Mouse (Mus musculus): ENCODE data around the gene Acaa1a.
"Not testable (repeated sequence)": the region's sequence is repeated elsewhere in the genome, so short reads cannot be mapped to it uniquely, and the experiment has no call there.

The Acaa1a gene

DNA sequence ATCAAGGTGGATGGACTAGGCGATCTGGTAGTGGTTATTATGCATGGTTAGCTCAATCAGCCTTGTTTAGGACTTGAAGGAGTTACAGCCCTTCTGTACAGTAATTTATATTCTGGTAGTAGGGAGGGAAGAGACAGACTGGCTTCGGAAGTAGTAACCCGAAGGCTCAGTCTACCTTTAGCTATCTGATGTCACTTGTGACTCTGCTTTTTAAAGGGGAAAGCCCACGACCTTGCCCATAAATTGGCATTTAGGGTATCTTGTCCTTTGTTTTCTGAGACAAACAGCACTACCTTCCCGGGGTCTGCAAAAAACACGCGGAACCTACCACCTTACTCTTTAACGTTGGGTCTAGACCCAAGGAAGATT, 720 bp downstream of the Acaa1a start:
- DNase-seq, result no peak

DNA sequence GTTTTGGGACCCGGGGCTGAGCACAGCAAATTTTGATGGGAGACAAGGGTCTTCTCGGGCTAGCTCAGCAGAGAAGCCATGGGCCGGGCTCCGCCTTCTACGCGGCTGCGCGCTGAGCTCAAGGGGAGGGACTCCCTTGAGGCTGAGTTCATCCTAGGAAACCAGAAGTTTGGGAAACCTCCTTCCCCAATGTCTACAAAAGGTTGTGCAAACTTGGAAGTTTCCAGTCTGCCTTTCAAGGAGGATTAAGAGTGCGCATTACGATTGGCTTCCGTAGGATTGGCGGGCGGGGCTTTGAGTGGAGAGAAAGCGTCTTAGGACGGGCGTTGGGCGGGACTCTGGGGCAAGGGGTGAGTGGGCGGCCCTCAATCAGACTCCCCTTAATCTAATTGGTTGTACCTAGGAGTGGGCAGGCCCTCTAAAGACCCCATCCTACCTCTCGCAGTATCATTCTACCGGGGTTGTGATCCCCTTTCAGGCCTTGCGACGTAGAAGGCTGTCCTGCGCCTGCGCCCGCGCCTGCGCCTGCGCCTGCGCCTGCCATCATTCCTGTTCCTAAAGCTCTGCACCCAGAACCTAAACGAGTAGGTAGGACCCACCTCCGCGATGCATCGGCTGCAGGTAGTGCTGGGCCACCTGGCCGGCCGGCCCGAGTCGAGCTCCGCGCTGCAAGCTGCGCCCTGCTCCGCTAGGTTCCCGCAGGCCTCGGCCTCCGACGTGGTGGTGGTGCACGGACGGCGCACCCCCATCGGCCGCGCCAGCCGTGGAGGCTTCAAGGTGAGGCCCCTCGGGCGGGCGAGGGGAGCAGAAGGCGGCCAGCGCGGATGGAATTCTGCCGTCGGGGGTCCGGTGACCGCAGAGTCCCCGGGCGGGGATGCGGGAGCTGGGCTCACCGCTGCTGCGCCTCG, 1.7 kb downstream of the Acaa1a start, which contains the start of gene Myd88:
Gene Myd88 (minus strand): TSS at position 503 of the 908 bp plus-strand sequence.
- peak; percentile 87 to 93 for DNase-seq

DNA sequence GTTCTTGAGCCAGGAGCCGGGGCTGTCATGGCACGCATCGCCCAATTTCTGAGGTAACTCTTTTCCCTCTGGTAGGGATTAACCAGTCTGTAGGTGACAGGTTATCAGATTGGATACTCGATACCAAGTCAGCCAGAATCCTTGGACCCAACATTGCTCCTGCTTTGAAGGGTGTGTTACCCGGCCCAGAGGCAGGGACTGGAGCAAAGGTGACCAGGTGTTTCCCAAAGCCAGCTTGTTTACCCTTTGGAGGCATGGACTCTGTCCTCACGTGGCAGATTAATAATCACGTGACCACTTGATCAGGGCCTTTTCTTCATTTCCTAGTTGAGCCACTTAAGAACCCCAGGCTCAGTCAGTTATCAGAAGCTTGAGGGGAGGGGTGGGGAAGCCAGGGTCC, 3.3 kb downstream of the Acaa1a start:
- no peak for DNase-seq

DNA sequence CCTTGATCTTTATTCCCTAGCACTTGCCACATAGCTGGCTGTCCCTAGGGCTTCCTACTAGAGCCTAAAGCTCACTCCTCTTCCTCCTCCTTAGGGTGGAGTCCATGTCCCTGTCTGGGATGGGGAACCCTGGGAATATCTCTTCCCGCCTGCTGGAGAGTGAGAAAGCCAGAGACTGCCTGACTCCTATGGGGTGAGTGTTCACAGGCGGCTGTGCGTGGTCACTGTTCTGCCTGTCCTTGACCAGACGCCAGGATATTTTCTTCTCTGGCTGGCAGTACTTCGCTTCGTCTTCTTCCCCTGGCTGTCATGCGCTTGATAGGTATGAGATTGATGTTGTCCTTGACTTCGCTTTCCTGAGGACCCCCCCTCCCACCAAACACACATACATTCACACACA, 6.9 kb downstream of the Acaa1a start:
- DNase-seq, result no peak

DNA sequence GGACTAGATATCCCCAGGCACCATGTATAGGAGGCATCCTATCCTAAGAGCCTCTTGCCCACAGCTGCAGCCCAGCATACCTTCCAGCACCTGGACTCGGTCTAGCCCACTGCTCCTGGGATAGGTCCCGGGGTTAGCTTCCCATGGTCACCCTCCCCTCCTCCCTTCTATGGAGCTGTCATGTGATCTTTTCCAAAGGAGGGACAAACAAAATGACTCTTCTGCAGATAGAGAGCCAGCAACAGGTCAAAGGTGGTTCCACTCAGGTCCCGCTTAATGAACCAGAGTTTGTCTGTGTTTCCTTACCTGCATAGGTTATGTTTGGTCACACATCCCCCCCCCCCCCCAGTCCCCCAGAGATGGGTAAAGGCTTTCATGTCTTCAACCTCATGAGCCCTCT, 11.1 kb downstream of the Acaa1a start:
- no peak for DNase-seq

DNA sequence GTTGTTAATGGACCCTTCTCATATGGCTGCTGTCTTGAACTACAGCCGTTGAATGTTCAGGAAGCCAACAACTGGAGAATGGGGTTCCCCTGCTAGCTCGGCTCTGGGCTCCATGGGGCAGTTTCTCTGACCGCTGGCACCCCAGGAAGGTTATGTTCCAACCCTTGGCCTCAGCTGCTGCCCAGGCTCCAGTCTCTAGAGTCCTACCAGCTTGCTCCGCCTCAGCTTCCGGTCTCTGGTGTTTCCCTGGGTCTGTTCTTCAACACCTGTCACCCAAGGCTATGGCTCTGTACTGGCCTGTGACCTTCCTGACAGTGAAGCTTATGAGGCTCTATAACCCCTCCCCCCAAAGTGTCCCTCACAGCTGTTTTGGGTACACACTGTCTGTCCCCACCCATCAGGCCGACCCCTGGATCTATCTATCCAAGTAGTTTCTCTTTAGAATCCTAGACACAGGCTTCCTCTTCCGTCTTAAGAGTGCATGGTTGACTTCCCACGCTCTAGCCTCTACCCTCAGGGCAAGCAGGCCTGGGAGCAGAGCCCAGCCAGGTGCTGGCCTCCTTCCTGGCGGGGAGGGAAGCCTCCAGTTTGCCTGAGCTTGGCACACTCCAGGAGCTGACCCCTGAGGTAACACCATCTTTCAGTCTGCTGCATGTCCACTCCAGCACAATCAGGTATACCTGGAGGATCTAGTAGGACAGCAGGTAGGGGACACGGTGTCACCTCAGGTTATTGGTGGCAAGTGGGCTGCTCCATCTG, 11.7 kb downstream of the Acaa1a start:
- DNase-seq, result no peak

DNA sequence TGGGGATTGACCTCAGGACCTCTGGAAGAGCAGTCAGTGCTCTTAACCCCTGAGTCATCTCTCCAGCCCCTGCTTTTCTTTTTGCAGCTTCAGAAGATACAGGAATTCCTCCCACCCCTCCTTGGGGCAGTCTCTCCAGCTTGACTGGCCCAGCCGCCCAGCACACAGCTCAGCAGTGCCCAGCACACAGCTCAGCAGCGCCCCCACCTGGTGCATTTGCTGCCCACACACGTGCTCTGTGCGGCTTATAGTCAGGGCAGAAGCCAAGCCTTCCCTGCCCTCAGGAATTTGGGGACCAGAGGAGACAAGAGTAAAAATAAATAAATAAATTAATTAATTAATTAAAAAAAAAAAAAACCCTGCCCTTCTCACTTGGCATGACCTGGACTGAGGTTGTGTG, 12.6 kb downstream of the Acaa1a start:
- peak; percentile 86 to 92 for DNase-seq

DNA sequence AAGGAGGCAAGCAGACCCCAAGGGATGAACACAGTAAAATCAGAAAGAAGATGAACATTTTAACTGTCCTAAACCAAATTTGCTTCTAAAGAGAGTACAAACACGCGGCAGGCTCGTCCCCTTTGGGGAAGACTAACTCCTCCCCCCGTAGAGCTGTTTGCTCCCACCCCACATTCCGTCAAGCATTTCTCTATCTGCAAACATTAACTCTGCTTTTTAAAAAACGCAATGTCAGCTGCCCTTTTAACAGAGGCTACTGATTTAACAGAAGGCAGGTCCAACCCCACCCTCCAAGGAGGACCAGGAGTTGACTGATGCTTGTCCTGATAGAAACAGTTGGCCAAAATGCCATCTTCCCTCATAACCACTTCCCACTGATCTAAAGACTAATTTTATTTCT, 14.4 kb downstream of the Acaa1a start:
- DNase-seq, result no peak

DNA sequence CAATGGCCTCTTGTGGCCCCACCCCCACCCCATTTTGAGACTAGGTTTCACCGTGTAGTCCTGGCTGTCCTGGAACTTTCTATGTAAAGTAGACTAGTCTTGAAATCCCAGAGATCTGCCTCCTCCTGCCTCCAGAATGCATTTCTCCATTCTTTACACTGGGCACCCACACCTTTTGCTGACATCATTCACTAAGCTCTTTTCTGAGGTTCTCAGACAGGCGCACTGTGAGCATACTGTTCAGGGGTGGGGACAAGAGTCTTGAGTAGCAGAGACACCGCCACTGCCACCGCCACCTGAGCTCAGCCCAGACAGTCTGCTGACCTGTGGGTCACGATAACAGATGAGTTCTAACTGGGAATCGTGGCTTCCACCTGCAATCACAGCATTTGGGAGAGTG, 16.5 kb downstream of the Acaa1a start:
- DNase-seq, result no peak

DNA sequence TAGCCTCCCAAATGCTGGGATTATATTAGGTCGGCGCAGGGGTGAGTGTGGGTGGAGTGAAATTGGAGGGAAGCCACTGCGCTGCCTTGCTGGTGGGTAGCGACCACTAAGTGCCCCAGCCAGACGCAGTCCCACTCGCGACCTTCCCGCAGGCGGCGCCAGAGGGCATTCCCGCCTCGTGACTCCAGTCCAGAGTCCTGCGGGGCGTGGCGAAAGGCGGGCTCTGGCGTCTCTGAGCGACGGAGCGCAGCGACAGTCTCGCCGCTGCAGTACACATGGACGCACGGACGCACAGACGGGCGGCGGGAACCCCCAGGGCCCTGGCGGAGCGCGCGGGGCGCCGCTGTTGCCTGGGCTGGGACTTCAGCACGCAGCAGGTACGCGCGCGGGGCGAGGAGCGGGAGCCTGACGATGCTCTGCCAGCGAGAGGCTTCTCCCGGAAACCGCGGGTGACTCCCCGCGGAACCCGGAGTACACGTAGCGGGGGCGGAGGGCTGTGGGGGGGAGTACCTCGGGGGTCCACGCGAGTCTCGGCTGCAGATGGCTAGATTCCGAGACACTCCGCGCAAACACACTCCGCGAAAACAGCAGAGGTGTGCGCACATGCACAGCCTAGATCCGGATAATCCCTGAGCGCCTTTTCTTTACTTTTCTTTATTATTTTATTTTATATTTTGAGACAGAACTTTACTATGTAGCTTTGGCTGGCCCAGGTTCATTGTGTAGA, 18.0 kb downstream of the Acaa1a start, which contains the start of gene Xylb:
Gene Xylb (plus strand): TSS at position 51 of the 727 bp plus-strand sequence.
- peak; percentile 97 to 98 for DNase-seq

DNA sequence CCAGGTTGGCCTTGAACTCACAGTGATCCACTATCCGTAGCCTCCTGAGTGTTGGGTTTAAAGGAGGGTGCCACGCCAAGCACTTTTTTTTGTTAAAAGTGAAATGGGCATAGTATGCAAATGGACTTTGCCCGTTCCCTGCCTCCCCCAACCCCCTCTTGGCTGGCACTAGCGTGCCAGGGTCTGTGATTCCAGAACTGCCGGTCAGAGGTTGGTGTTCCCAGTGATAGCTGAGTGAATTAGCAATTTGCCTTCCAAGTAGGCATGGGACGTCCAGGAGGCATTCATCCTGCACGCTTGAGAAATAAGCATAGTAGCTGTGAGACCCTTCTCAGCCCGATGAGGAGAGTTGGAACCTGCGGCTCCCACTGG, 18.6 kb downstream of the Acaa1a start:
- peak in 1 of 2 experiments; percentile 29 for DNase-seq

DNA sequence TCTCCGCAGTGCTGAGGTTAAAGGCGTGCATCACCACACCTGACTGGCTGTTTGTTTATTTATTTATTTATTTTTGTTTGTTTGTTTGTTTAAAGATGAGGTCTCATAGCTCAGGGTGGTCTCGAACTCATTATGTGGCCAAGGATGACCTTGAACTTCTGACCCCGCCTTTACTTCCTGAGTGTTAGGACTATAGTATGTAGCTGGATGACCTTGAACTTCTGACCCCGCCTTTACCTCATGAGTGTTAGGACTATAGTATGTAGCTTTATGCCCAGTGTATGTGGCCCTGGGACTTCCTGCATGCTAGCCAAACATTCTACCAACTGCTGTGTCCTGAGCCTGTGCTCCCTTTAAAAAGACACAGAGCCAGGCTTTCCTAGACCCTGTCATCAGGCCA, 21.9 kb downstream of the Acaa1a start:
- DNase-seq, result no peak

DNA sequence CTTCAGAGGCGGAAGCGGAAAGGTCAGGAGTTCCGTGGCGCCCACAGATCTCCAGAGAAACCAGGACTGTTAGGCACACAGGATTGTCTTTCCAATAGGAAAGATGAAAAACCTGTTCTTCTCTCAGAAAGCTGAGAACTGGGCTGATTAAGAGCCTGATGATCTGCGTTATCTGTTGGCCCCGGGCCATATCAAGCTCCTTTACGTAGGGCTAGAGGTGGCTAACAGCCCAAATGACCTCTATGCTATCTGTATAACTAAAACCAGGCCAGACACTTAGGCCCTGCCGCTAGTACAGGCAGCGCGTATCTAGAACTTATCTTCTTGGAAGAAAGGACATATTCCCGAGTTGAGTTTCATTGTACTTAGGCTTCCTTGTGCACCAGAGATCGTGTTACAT, 23.8 kb downstream of the Acaa1a start:
- DNase-seq, result no peak

DNA sequence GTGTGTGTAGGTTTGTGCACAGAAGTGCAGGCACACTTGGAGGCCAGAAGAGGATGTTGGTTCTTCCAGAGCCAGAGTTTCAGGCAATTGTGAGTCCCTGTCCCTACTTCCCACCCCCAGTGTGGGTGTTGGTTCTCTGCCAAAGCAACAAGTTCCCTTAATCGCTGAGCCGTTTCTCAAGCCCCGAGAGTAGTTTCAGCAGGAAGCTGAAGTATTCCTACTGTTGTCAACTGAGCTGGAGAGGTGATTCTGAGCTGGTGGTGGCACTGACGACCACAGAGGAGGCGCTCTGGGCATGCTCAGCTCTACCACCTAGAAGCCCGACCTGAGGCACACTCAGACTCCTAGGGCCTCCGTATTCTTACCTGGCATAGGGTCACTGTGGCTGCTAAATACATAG, 25.8 kb downstream of the Acaa1a start, which contains the start of gene Slc22a14:
Gene Slc22a14 (minus strand): TSS at position 270 of the 400 bp plus-strand sequence.
- no peak for DNase-seq

DNA sequence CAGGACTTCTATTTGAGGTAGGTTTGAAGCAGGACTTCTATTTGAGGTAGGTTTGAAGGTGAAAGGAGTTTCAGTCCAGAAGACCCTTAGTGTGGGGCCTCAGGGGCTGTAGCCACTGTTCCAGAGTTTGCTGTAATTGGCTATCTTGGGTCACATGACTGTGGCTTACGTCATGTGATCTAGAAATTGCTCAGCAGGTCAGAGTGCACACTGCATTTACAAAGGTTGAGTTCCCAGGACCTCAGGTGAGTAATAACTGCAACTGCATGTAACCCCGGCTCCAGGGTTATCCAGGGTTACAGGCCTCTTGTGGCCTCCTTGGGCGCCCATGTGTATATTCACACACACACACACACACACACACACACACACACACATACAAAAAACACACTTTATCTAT, 28.9 kb downstream of the Acaa1a start:
- no peak for DNase-seq

DNA sequence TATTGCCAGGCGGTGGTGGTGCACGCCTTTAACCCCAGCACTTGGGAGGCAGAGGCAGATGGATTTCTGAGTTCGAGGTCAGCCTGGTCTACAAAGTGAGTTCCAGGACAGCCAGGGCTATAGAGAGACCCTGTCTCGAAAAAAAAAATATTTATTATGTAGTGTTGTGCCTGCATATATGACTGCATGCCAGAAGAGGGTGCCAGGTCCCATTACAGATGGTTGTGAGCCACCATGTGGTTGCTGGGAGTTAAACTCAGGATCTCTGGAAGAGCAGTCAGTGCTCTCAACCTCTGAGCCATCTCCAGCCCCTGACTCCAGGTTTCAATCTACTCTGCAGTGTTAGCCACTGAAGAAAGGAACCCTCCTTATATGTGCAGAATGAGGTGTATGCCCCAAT, 31.3 kb downstream of the Acaa1a start:
- DNase-seq, result not testable (repeated sequence)

DNA sequence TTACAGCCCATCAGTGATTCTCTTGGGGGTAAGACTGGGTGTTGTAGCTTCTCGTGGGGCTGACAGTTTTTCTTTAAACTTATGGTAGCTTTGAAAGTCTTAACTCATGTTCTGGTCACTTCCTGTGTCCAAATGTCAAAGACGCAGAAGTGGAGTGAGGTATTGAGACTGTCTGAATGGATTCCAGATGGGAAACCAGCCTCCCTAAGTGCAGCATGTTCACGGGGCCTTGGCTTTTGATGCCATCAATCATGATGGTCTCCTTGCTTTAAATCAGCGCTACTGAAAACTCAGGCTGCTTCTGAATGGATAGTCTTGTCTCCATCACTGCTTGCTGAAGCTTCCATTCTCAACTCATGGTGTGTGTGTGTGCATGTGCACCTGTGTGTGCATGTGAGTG, 31.8 kb downstream of the Acaa1a start:
- DNase-seq, result no peak

DNA sequence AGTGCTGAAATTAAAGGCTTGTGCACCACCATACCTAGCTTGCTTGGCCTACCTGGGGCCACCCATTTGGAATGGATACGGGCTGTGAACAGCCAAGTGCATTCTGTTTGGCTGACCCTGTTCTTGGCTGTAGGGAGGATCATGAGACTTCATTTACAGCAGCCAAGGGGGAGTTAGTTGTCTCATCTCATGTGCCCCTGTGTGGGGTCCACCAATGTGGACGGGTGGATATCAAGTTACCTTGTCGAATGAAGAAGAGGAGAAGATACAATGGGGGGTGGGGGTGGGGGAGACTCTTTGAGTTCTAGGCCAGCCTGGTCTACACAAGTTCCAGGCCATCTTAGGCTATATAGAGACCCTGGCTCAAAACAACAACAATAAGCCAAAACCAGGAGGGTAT, 35.5 kb downstream of the Acaa1a start:
- no peak for DNase-seq

DNA sequence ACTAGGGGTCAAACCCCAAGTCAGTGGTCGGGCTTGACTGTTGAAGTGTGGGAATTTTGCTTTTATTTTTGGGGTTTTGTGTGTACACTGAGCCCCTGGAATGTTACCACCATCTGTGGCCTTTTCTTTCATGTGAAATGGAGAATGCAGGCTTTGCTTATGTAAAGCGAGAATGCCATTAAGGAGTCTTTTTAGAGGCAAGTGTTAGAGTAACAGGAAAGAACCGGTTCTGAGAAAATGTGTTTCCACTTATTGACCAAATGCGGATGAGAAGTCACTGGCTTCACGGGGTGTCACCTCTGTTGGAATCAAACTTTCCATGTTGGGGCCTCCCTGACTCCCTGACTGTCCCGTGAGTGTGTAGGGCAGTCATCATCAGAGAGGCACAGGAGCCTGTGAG, 36.1 kb downstream of the Acaa1a start:
- no peak for DNase-seq

DNA sequence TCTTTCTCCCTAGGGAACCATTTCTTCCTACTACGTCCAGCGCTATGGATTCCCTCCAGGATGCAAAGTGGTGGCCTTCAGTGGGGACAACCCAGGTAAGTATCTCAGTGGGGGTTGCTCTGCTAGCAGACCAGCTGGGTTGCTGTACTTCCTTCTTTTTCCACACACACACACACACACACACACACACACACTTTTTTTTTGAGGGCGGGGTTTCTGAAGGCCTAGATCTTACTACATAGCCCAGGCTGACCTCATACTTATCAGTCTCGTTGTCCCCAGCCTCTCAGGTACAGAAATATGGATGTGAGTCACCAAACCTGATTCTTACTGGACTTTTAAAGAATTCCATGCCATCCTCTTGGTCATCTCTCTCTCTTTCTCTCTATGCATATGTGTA, 38.8 kb downstream of the Acaa1a start:
- DNase-seq, result no peak

DNA sequence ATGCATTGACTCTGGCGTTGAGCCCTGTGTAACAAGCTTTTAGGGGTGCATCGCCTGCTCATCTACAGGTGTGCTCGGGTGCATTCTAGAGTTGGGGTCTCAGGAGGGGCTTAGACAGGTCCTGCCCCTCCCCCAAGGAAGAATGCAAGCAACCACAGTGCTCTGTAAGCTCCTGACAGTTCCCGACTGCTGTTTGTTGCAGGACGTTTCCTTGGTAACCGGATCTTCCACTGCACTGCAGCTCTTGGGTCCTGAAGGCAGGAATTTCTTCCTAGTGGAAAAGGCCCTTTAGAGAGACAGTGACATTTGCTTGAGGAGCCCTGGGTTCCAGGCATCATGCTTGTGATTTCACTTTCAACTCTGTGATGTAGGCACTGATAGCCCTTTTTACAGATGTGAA, 43.1 kb downstream of the Acaa1a start:
- no peak for DNase-seq

DNA sequence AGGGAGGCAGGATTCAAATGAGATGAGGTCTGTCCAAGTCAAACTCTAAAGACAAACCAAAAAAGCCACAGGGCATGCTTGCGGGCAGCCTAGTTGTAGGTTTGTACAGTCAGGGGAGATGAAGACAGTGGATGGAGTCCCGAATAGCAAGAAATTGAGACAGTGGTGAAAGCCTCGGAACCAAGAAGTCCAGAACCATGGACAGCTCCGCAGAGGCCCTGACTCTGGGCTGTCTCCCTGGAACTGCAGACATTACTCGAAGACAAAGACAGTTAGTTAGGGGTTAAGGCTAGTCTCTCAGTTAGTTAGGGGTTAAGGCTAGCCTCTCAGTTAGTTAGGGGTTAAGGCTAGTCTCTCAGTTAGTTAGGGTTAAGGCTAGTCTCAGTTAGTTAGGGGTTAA, 49.5 kb downstream of the Acaa1a start:
- DNase-seq, result no peak

DNA sequence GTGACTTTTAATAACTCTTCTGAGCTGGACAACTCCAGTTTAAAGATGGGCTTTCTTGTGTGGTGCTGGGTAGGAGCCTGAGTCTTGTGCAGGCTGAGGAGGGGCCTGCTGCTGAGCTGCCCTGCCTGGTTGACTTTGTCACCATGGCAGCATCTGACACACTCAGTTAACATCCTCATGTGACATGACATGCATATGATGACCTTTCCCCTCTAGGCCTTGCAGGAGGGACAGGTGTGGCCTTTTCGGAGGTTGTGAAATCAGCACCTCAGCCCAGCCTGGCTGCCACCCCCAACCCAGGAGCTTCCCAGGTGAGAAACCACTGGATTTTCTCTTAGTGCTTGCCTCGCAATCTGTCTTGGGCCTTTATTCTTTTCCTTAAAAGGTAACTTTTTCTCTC, 50.7 kb downstream of the Acaa1a start:
- no peak for DNase-seq
